Mouse (Mus musculus): ENCODE measurements at regions not wholly inside any gene's neighbourhood (a gene's known extent, or its start where the extent isn't known, plus 50 kb on each side); places are given as distances from the start of the nearest gene placed in this dataset.

GRCm38 (mm10) chr10:55335997-55336396, 770.7 kb upstream of the Msl3l2 start:
- TF ChIP-seq CTCF (IDR thresholded peaks at IDR 0.05; ENCODE audit: control insufficient read depth, insufficient read depth, insufficient read length) (no peak), MAX (IDR thresholded peaks at IDR 0.05) (no peak), USF1 (IDR thresholded peaks at IDR 0.05; ENCODE audit: low read depth) (no peak), MYOD1 (IDR thresholded peaks at IDR 0.05; ENCODE audit: control insufficient read depth, insufficient read length, low read depth) (no peak), MYOG (IDR thresholded peaks at IDR 0.05; ENCODE audit: control insufficient read depth, extremely low read depth, insufficient read length) (no peak)

Data from C2C12 (cell line).